Comparison of ENCODE assay signal across 17 mouse cellular contexts in the genomic region with DNA sequence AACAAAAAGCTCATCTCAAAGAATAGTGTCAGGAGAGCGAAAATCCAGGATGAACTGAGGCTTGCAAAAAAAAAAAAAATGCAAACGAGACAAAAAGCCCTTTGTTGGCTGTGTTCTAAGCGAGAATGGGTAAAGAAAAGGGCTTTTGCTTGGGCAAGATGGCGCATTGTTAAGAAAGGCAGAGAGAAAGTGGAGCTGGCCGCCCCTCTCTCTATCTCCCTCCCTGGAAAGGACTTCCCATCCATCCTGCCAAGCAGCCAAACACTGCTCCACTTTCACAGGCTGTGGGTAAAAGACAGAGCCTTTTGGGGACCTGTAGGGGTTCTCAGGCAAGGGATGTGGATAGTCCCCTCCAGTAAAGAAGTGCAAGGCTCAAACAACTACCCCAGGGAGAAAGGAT. TPM values are rescaled to one million over a fixed set of nuclear protein-coding genes. Genes with fewer than 3 reads are reported as not detected.
DNase-seq lines count a peak whose midpoint lies in the region; ATAC-seq lines count a peak whose summit lies in the region.
"Had no signal": no experiment of that assay in that cellular context is flagged by ENCODE, and none has a peak within 500 bp of the region (broad histone marks: within the 10 kb centered on the region; RNA-seq: fewer than 3 reads in every experiment).

No protein-coding gene starts in this region.

- H3K36me3 ChIP-seq in forebrain, embryonic 10.5 days (replicated peaks): peaks cover 76% of the 10 kb centered on the region
- peaks cover 11% of the 10 kb centered on the region; the same call in 1 of the 2 replicates for H3K36me3 ChIP-seq in hindbrain, embryonic 13.5 days
- H3K36me3 ChIP-seq in midbrain, embryonic 15.5 days (replicated peaks): no peaks in the 10 kb centered on the region
- H3K36me3 ChIP-seq: embryonic facial prominence, embryonic 12.5 days; limb, embryonic 15.5 days had no signal

- H3K4me2 ChIP-seq in hindbrain, embryonic 13.5 days: no peak overlapping the region
- H3K4me2 ChIP-seq in midbrain, embryonic 15.5 days: no peak overlapping the region
- H3K4me2 ChIP-seq: embryonic facial prominence, embryonic 12.5 days; limb, embryonic 15.5 days had no signal

- peaks cover 34% of the 10 kb centered on the region for H3K4me1 ChIP-seq in forebrain, embryonic 10.5 days
- H3K4me1 ChIP-seq in hindbrain, embryonic 13.5 days (replicated peaks): peaks cover 33% of the 10 kb centered on the region
- 0 out of 2 replicates have a peak, but pooled peaks cover 2% of the 10 kb centered on the region for H3K4me1 ChIP-seq in midbrain, embryonic 15.5 days
- H3K4me1 ChIP-seq: embryonic facial prominence, embryonic 12.5 days; limb, embryonic 15.5 days had no signal

- H3K27ac ChIP-seq in forebrain, embryonic 10.5 days: peak overlapping the region; percentile 81
- peak overlapping the region; percentile 60 for H3K27ac ChIP-seq in hindbrain, embryonic 13.5 days
- peak overlapping the region; percentile 61 for H3K27ac ChIP-seq in midbrain, embryonic 15.5 days
- H3K27ac ChIP-seq: embryonic facial prominence, embryonic 12.5 days; limb, embryonic 15.5 days; stomach, postnatal 0 days had no signal

- H3K9ac ChIP-seq in hindbrain, embryonic 13.5 days: no peak overlapping the region
- no peak overlapping the region for H3K9ac ChIP-seq in midbrain, embryonic 15.5 days
- H3K9ac ChIP-seq: embryonic facial prominence, embryonic 12.5 days; limb, embryonic 15.5 days had no signal

- H3K27me3 ChIP-seq in forebrain, embryonic 10.5 days (ENCODE audit: poor library complexity, severe bottlenecking): peaks cover 7% of the 10 kb centered on the region; the same call in 1 of the 2 replicates
- H3K27me3 ChIP-seq in hindbrain, embryonic 13.5 days: 0 out of 2 replicates have a peak, but pooled peaks cover 3% of the 10 kb centered on the region
- H3K27me3 ChIP-seq in midbrain, embryonic 15.5 days (replicated peaks): no peaks in the 10 kb centered on the region

- H3K4me3 ChIP-seq in forebrain, embryonic 10.5 days: peak overlapping the region; percentile 2; the same call in 1 of the 2 replicates
- H3K4me3 ChIP-seq in hindbrain, embryonic 13.5 days: no peak overlapping the region
- no peak overlapping the region for H3K4me3 ChIP-seq in midbrain, embryonic 15.5 days
- H3K4me3 ChIP-seq: embryonic facial prominence, embryonic 12.5 days; limb, embryonic 15.5 days; megakaryocyte, embryonic 14.5 days had no signal

- WGBS in forebrain, embryonic 10.5 days: 18% methylated on average over 5 of the region's 5 CpGs
- WGBS in hindbrain, embryonic 13.5 days: 20% methylated on average over 5 of the region's 5 CpGs
- WGBS in midbrain, embryonic 15.5 days: 14% methylated on average over 5 of the region's 5 CpGs

- no peaks in the 10 kb centered on the region for H3K9me3 ChIP-seq in forebrain, embryonic 10.5 days
- H3K9me3 ChIP-seq in hindbrain, embryonic 13.5 days: no peaks in the 10 kb centered on the region
- H3K9me3 ChIP-seq in midbrain, embryonic 15.5 days: no peaks in the 10 kb centered on the region
- H3K9me3 ChIP-seq: embryonic facial prominence, embryonic 12.5 days; limb, embryonic 15.5 days; megakaryocyte, embryonic 14.5 days had no signal

- peak; percentile 4 for DNase-seq in cerebellum, adult 11 months
- DNase-seq in cerebellum, postnatal 10 days: no peak
- no peak for DNase-seq in forebrain, embryonic 10.5 days (ENCODE audit: extremely low spot score, low spot score)
- no peak for DNase-seq in adrenal gland, adult 8-10 months
- no peak for DNase-seq in urinary bladder, adult 18-20 months (ENCODE audit: low spot score in 2 of 2)
- DNase-seq: adrenal gland, postnatal 10 days; kidney, postnatal 4 days had no signal

- ATAC-seq in hindbrain, embryonic 13.5 days (ENCODE audit: low FRiP score): no peak
- ATAC-seq in midbrain, embryonic 15.5 days (replicated peaks): peak; percentile 9; the same call in 1 of the 2 replicates
- no peak for ATAC-seq in inflammation-experienced regulatory T-cells, adult 6 months
- ATAC-seq: intestine, postnatal 0 days had no signal

RNA-seq across cellular contexts. Expression of a gene that starts 9.6 kb away (rescaled TPM):
- 10.9 and 11.0 TPM in 2 replicates for polyA plus RNA-seq in forebrain, embryonic 10.5 days (2016; fragmentation: Nextera tagmentation; extraction: Ambion mirVana)
- polyA plus RNA-seq in hindbrain, embryonic 13.5 days (2015; fragmentation: Nextera tagmentation; extraction: Ambion mirVana): 10.5 and 11.5 TPM in 2 replicates
- polyA plus RNA-seq in midbrain, embryonic 15.5 days (2015; fragmentation: Nextera tagmentation; extraction: Ambion mirVana): 12.5 and 13.1 TPM in 2 replicates
- total RNA-seq in adrenal gland, adult 8-10 months (2022): not detected
- polyA plus RNA-seq in inflammation-experienced regulatory T-cells, adult 6 months (2017; shearing (Covaris generic)): not detected
- total RNA-seq: adrenal gland, postnatal 10 days; gastrocnemius, postnatal 4 days had no signal
- polyA plus RNA-seq: heart, postnatal 0 days; intestine, postnatal 0 days; stomach, postnatal 0 days had no signal

Comparison
In these comparisons a context has a peak if more than half of its experiments do, and no peak if none do; other contexts are left out.
1. RNA of a gene that starts 9.6 kb away (polyA plus RNA-seq): 12.5 to 13.1 TPM in midbrain, embryonic 15.5 days, 10.5 to 11.5 TPM in hindbrain, embryonic 13.5 days and 10.9 to 11.0 TPM in forebrain, embryonic 10.5 days; not detected in inflammation-experienced regulatory T-cells, adult 6 months; every median in the first group is over 10 times any median in the second.
2. Peak in every context shown above with its lines, with median percentiles within 50 percentile points of each other: H3K27ac ChIP-seq.